ENCODE assay signal across 24 mouse cellular contexts in the genomic region with DNA sequence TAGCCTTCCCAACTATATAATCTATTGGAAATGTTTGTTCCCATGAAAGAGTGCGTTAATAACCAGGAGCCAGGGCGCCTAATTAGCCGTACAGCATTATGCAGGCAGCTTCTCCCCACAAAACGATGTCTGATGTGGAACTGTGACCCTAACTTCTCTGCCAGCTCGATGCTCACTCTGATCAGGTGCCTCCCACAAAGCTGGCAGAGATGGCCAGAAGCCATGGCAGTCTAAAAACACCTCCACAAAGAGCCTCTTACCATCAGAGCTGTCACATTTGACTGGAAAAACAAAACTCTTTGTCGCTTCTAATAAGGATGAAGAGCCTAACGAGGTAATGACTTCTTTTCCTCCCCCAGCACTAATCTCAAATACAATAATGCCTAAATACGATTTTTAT.
DNase-seq lines count a peak whose midpoint lies in the region; ATAC-seq lines count a peak whose summit lies in the region.
"Had no signal": no experiment of that assay in that cellular context is flagged by ENCODE, and none has a peak within 500 bp of the region (broad histone marks: within the 10 kb centered on the region; RNA-seq: fewer than 3 reads in every experiment).

No protein-coding gene starts in this region.

- 0 out of 2 replicates have a peak, but pooled peaks cover 5% of the 10 kb centered on the region for H3K9me3 ChIP-seq in forebrain, embryonic 13.5 days (replicated peaks)
- H3K9me3 ChIP-seq in forebrain, embryonic 12.5 days, result no peaks in the 10 kb centered on the region
- H3K9me3 ChIP-seq in midbrain, embryonic 14.5 days (ENCODE audit: control insufficient read depth, low read length), result no peaks in the 10 kb centered on the region
- H3K9me3 ChIP-seq in midbrain, embryonic 15.5 days, result no peaks in the 10 kb centered on the region
- H3K9me3 ChIP-seq: embryonic facial prominence, embryonic 10.5 days; embryonic facial prominence, embryonic 13.5 days; forebrain, embryonic 10.5 days; hindbrain, embryonic 12.5 days; hindbrain, embryonic 15.5 days had no signal

- no peaks in the 10 kb centered on the region for H3K36me3 ChIP-seq in forebrain, embryonic 13.5 days (ENCODE audit: poor library complexity, severe bottlenecking)
- H3K36me3 ChIP-seq in forebrain, embryonic 12.5 days (replicated peaks), result no peaks in the 10 kb centered on the region
- no peaks in the 10 kb centered on the region for H3K36me3 ChIP-seq in midbrain, embryonic 14.5 days (ENCODE audit: control insufficient read depth, insufficient read depth, low read length)
- no peaks in the 10 kb centered on the region for H3K36me3 ChIP-seq in midbrain, embryonic 15.5 days (replicated peaks)
- H3K36me3 ChIP-seq: embryonic facial prominence, embryonic 10.5 days; embryonic facial prominence, embryonic 13.5 days; forebrain, embryonic 10.5 days; hindbrain, embryonic 12.5 days; hindbrain, embryonic 15.5 days had no signal

- peaks cover 18% of the 10 kb centered on the region for H3K4me1 ChIP-seq in forebrain, embryonic 13.5 days
- H3K4me1 ChIP-seq in forebrain, embryonic 12.5 days, result peaks cover 6% of the 10 kb centered on the region
- H3K4me1 ChIP-seq in midbrain, embryonic 14.5 days (ENCODE audit: control insufficient read depth, insufficient read depth, low read length), result peaks cover 4% of the 10 kb centered on the region; the same call in 1 of the 2 replicates
- H3K4me1 ChIP-seq in midbrain, embryonic 15.5 days, result peaks cover 8% of the 10 kb centered on the region; the same call in 1 of the 2 replicates
- H3K4me1 ChIP-seq: embryonic facial prominence, embryonic 13.5 days; hindbrain, embryonic 15.5 days had no signal

- DNase-seq in midbrain, embryonic 14.5 days, result peak; percentile 53
- DNase-seq in Muller cell, postnatal 12 days (ENCODE audit: inconsistent ontology term), result peak; percentile 13
- DNase-seq in retina, postnatal 1 day, result peak; percentile 18
- DNase-seq: adrenal gland, postnatal 10 days; adrenal gland, postnatal 36 days; cerebellum, adult 11-12 months; cerebellum, adult 8-10 months; cerebellum, postnatal 36 days; embryo, embryonic 11 days; forebrain, postnatal 0 days; gastrocnemius, adult 2 months; gastrocnemius, postnatal 14 days; heart, adult 11 months had no signal

- ATAC-seq in forebrain, embryonic 13.5 days, result 0 out of 2 replicates have a peak, but pooled peaks have one; percentile 36
- ATAC-seq in forebrain, embryonic 12.5 days (ENCODE audit: low FRiP score), result no peak
- ATAC-seq in midbrain, embryonic 14.5 days (ENCODE audit: low FRiP score, low TSS enrichment), result no peak
- ATAC-seq in midbrain, embryonic 15.5 days (replicated peaks), result no peak
- ATAC-seq in erythroblast, adult 5-6 weeks (replicated peaks; ENCODE audit: low FRiP score, poor library complexity, severe bottlenecking), result no peak
- ATAC-seq: forebrain, postnatal 0 days; Patski had no signal

- 31% methylated on average over 8 of the region's 8 CpGs for WGBS in forebrain, embryonic 13.5 days
- 36% methylated on average over 8 of the region's 8 CpGs for WGBS in forebrain, embryonic 12.5 days
- 51% methylated on average over 8 of the region's 8 CpGs for WGBS in midbrain, embryonic 14.5 days
- 48% methylated on average over 8 of the region's 8 CpGs for WGBS in midbrain, embryonic 15.5 days

- H3K4me3 ChIP-seq in forebrain, embryonic 13.5 days, result no peak overlapping the region
- H3K4me3 ChIP-seq in forebrain, embryonic 12.5 days (replicated peaks), result no peak overlapping the region
- H3K4me3 ChIP-seq in midbrain, embryonic 14.5 days (replicated peaks; ENCODE audit: low read depth, low read length), result no peak overlapping the region
- H3K4me3 ChIP-seq in midbrain, embryonic 15.5 days, result no peak overlapping the region
- H3K4me3 ChIP-seq: embryonic facial prominence, embryonic 10.5 days; embryonic facial prominence, embryonic 13.5 days; forebrain, embryonic 10.5 days; gastrocnemius, adult 2 months; hindbrain, embryonic 12.5 days; hindbrain, embryonic 15.5 days had no signal

- no peak overlapping the region for H3K9ac ChIP-seq in forebrain, embryonic 13.5 days
- no peak overlapping the region for H3K9ac ChIP-seq in forebrain, embryonic 12.5 days
- H3K9ac ChIP-seq in midbrain, embryonic 14.5 days (replicated peaks; ENCODE audit: low read length), result no peak overlapping the region
- H3K9ac ChIP-seq in midbrain, embryonic 15.5 days, result no peak overlapping the region
- H3K9ac ChIP-seq: embryonic facial prominence, embryonic 13.5 days; forebrain, postnatal 0 days; hindbrain, embryonic 12.5 days; hindbrain, embryonic 15.5 days had no signal

- H3K27ac ChIP-seq in forebrain, embryonic 13.5 days, result no peak overlapping the region
- no peak overlapping the region for H3K27ac ChIP-seq in forebrain, embryonic 12.5 days
- no peak overlapping the region for H3K27ac ChIP-seq in midbrain, embryonic 14.5 days (replicated peaks; ENCODE audit: low read depth, low read length)
- H3K27ac ChIP-seq in midbrain, embryonic 15.5 days, result no peak overlapping the region
- H3K27ac ChIP-seq: embryonic facial prominence, embryonic 10.5 days; embryonic facial prominence, embryonic 13.5 days; gastrocnemius, adult 2 months; hindbrain, embryonic 12.5 days; hindbrain, embryonic 15.5 days had no signal

- H3K4me2 ChIP-seq in forebrain, embryonic 13.5 days, result no peak overlapping the region
- no peak overlapping the region for H3K4me2 ChIP-seq in forebrain, embryonic 12.5 days
- no peak overlapping the region for H3K4me2 ChIP-seq in midbrain, embryonic 14.5 days (ENCODE audit: low read length)
- no peak overlapping the region for H3K4me2 ChIP-seq in midbrain, embryonic 15.5 days
- H3K4me2 ChIP-seq: embryonic facial prominence, embryonic 13.5 days; heart, embryonic 11.5 days; hindbrain, embryonic 12.5 days; hindbrain, embryonic 15.5 days had no signal

- H3K27me3 ChIP-seq in forebrain, embryonic 13.5 days, result no peaks in the 10 kb centered on the region
- H3K27me3 ChIP-seq in forebrain, embryonic 12.5 days, result peaks cover 4% of the 10 kb centered on the region
- H3K27me3 ChIP-seq in midbrain, embryonic 14.5 days (ENCODE audit: control insufficient read depth, insufficient read depth, low read length), result no peaks in the 10 kb centered on the region
- 0 out of 2 replicates have a peak, but pooled peaks cover 5% of the 10 kb centered on the region for H3K27me3 ChIP-seq in midbrain, embryonic 15.5 days (replicated peaks)
- H3K27me3 ChIP-seq: embryonic facial prominence, embryonic 13.5 days; hindbrain, embryonic 12.5 days; hindbrain, embryonic 15.5 days; Patski had no signal
